Mouse (Mus musculus) bone marrow macrophage, adult 2 months (primary cell): ENCODE data around the gene Hsf5.

ENCODE experiments used
- CTCF ChIP-seq: IDR thresholded peaks from 2 replicates; pipeline ENCODE4 v1.5.1; 2012; ENCODE audit warnings: low read depth, mild to moderate bottlenecking, low read length, moderate library complexity
- POLR2A ChIP-seq: IDR thresholded peaks from 2 replicates; pipeline ENCODE4 v1.6.1; 2012; ENCODE audit warnings: mild to moderate bottlenecking, low read depth, low read length, borderline replicate concordance

GRCm38 (mm10) chr11:87697131-87697682, 80.2 kb downstream of the Hsf5 start:
- TF ChIP-seq CTCF (no peak), POLR2A (no peak)
